Mouse (Mus musculus): ENCODE measurements at regions not wholly inside any gene's neighbourhood (a gene's known extent, or its start where the extent isn't known, plus 50 kb on each side); places are given as distances from the start of the nearest gene placed in this dataset.
"Not testable (repeated sequence)": the region's sequence is repeated elsewhere in the genome, so short reads cannot be mapped to it uniquely, and the experiment has no call there.

- ATAC-seq (ENCODE audit: low read depth) = no peak
- no peak overlapping the region for H3K4me2 ChIP-seq (ENCODE audit: low read depth, low read length)
- H3K4me1 ChIP-seq (replicated peaks; ENCODE audit: control insufficient read depth, insufficient read depth, low read length) = no peaks in the 10 kb centered on the region
- 64% methylated on average over 14 of the region's 14 CpGs for WGBS
- no peak overlapping the region for H3K9ac ChIP-seq (ENCODE audit: low read length)
- H3K36me3 ChIP-seq (ENCODE audit: control insufficient read depth, insufficient read depth, low read length) = no peaks in the 10 kb centered on the region
- H3K27me3 ChIP-seq (ENCODE audit: control insufficient read depth, insufficient read depth, low read depth, low read length) = no peaks in the 10 kb centered on the region
- no peaks in the 10 kb centered on the region for H3K9me3 ChIP-seq (ENCODE audit: control insufficient read depth, low read length)
- H3K4me3 ChIP-seq (ENCODE audit: low read length) = no peak overlapping the region
- no peak overlapping the region for H3K27ac ChIP-seq (ENCODE audit: low read length)
These were observed 79.9 kb upstream of the Tars start for GRCm38 (mm10) chr15:11479166-11479944.

- 69% methylated on average over 3 of the region's 3 CpGs for WGBS
- Histone ChIP-seq H3K4me3 (ENCODE audit: low read length) (no peak overlapping the region), H3K4me1 (replicated peaks; ENCODE audit: control insufficient read depth, insufficient read depth, low read length) (no peaks in the 10 kb centered on the region)
These were observed 76.8 kb upstream of the Tars start for GRCm38 (mm10) chr15:11476248-11476647.

GRCm38 (mm10) chr15:11463341-11463740 is 63.9 kb upstream of the Tars start:
- H3K4me2 ChIP-seq (ENCODE audit: low read depth, low read length) = no peak overlapping the region
- H3K4me3 ChIP-seq (ENCODE audit: low read length) = no peak overlapping the region
- H3K27me3 ChIP-seq (ENCODE audit: control insufficient read depth, insufficient read depth, low read depth, low read length) = no peaks in the 10 kb centered on the region
- 71% methylated on average over 2 of the region's 2 CpGs for WGBS
- H3K27ac ChIP-seq (ENCODE audit: low read length) = no peak overlapping the region
- no peaks in the 10 kb centered on the region for H3K4me1 ChIP-seq (replicated peaks; ENCODE audit: control insufficient read depth, insufficient read depth, low read length)
- H3K36me3 ChIP-seq (ENCODE audit: control insufficient read depth, insufficient read depth, low read length) = no peaks in the 10 kb centered on the region
- H3K9ac ChIP-seq (ENCODE audit: low read length) = no peak overlapping the region
- H3K9me3 ChIP-seq (ENCODE audit: control insufficient read depth, low read length) = no peaks in the 10 kb centered on the region
- ATAC-seq (ENCODE audit: low read depth) = no peak

More at GRCm38 (mm10) chr15:11476248-11476647, 76.8 kb upstream of the Tars start:
- Histone ChIP-seq H3K27me3 (ENCODE audit: control insufficient read depth, insufficient read depth, low read depth, low read length) (no peaks in the 10 kb centered on the region), H3K9ac (ENCODE audit: low read length) (no peak overlapping the region), H3K4me2 (ENCODE audit: low read depth, low read length) (no peak overlapping the region), H3K36me3 (ENCODE audit: control insufficient read depth, insufficient read depth, low read length) (no peaks in the 10 kb centered on the region), H3K9me3 (ENCODE audit: control insufficient read depth, low read length) (no peaks in the 10 kb centered on the region), H3K27ac (ENCODE audit: low read length) (no peak overlapping the region)
- ATAC-seq (ENCODE audit: low read depth) = no peak

GRCm38 (mm10) chr15:11461575-11461974 is 62.1 kb upstream of the Tars start:
- not testable (repeated sequence) for ATAC-seq (ENCODE audit: low read depth); H3K27me3 ChIP-seq (ENCODE audit: control insufficient read depth, insufficient read depth, low read depth, low read length); H3K4me1 ChIP-seq (replicated peaks; ENCODE audit: control insufficient read depth, insufficient read depth, low read length); H3K4me3 ChIP-seq (ENCODE audit: low read length); H3K4me2 ChIP-seq (ENCODE audit: low read depth, low read length); H3K9me3 ChIP-seq (ENCODE audit: control insufficient read depth, low read length); H3K36me3 ChIP-seq (ENCODE audit: control insufficient read depth, insufficient read depth, low read length); H3K9ac ChIP-seq (ENCODE audit: low read length); H3K27ac ChIP-seq (ENCODE audit: low read length)
- WGBS = 71% methylated on average over 2 of the region's 2 CpGs

- no peak for ATAC-seq (ENCODE audit: low read depth)
- H3K4me2 ChIP-seq (ENCODE audit: low read depth, low read length) = no peak overlapping the region
- no peaks in the 10 kb centered on the region for H3K9me3 ChIP-seq (ENCODE audit: control insufficient read depth, low read length)
- WGBS = 93% methylated on average over 2 of the region's 2 CpGs
- H3K36me3 ChIP-seq (ENCODE audit: control insufficient read depth, insufficient read depth, low read length) = no peaks in the 10 kb centered on the region
- H3K9ac ChIP-seq (ENCODE audit: low read length) = no peak overlapping the region
- no peak overlapping the region for H3K4me3 ChIP-seq (ENCODE audit: low read length)
- H3K27ac ChIP-seq (ENCODE audit: low read length) = no peak overlapping the region
- no peaks in the 10 kb centered on the region for H3K27me3 ChIP-seq (ENCODE audit: control insufficient read depth, insufficient read depth, low read depth, low read length)
- no peaks in the 10 kb centered on the region for H3K4me1 ChIP-seq (replicated peaks; ENCODE audit: control insufficient read depth, insufficient read depth, low read length)
These were observed 59.8 kb upstream of the Tars start for GRCm38 (mm10) chr15:11459306-11459705.

- H3K4me1 ChIP-seq (replicated peaks; ENCODE audit: control insufficient read depth, insufficient read depth, low read length) = no peaks in the 10 kb centered on the region
- 68% methylated on average over 8 of the region's 8 CpGs for WGBS
- H3K27ac ChIP-seq (ENCODE audit: low read length) = no peak overlapping the region
- no peak overlapping the region for H3K4me2 ChIP-seq (ENCODE audit: low read depth, low read length)
- no peaks in the 10 kb centered on the region for H3K27me3 ChIP-seq (ENCODE audit: control insufficient read depth, insufficient read depth, low read depth, low read length)
- no peak overlapping the region for H3K4me3 ChIP-seq (ENCODE audit: low read length)
- no peak for ATAC-seq (ENCODE audit: low read depth)
- no peaks in the 10 kb centered on the region for H3K9me3 ChIP-seq (ENCODE audit: control insufficient read depth, low read length)
- no peaks in the 10 kb centered on the region for H3K36me3 ChIP-seq (ENCODE audit: control insufficient read depth, insufficient read depth, low read length)
- H3K9ac ChIP-seq (ENCODE audit: low read length) = no peak overlapping the region
These were observed 57.8 kb upstream of the Tars start for GRCm38 (mm10) chr15:11457278-11457677.

- no peak for ATAC-seq (ENCODE audit: low read depth)
- Histone ChIP-seq H3K27ac (ENCODE audit: low read length) (no peak overlapping the region), H3K9ac (ENCODE audit: low read length) (no peak overlapping the region), H3K4me3 (ENCODE audit: low read length) (no peak overlapping the region), H3K4me2 (ENCODE audit: low read depth, low read length) (no peak overlapping the region), H3K4me1 (replicated peaks; ENCODE audit: control insufficient read depth, insufficient read depth, low read length) (no peaks in the 10 kb centered on the region), H3K36me3 (ENCODE audit: control insufficient read depth, insufficient read depth, low read length) (no peaks in the 10 kb centered on the region), H3K9me3 (ENCODE audit: control insufficient read depth, low read length) (no peaks in the 10 kb centered on the region), H3K27me3 (ENCODE audit: control insufficient read depth, insufficient read depth, low read depth, low read length) (no peaks in the 10 kb centered on the region)
- WGBS = 67% methylated on average over 6 of the region's 6 CpGs
These were observed 56.5 kb upstream of the Tars start for GRCm38 (mm10) chr15:11455982-11456381.

GRCm38 (mm10) chr15:11455366-11455785 is 55.9 kb upstream of the Tars start:
- ATAC-seq (ENCODE audit: low read depth) = peak; percentile 38; the same call in 1 of the 2 replicates
- Histone ChIP-seq H3K4me3 (ENCODE audit: low read length) (no peak overlapping the region), H3K9ac (ENCODE audit: low read length) (no peak overlapping the region), H3K27me3 (ENCODE audit: control insufficient read depth, insufficient read depth, low read depth, low read length) (no peaks in the 10 kb centered on the region), H3K4me1 (replicated peaks; ENCODE audit: control insufficient read depth, insufficient read depth, low read length) (no peaks in the 10 kb centered on the region), H3K36me3 (ENCODE audit: control insufficient read depth, insufficient read depth, low read length) (no peaks in the 10 kb centered on the region), H3K4me2 (ENCODE audit: low read depth, low read length) (peak overlapping the region; percentile 18; the same call in 1 of the 2 replicates), H3K27ac (ENCODE audit: low read length) (no peak overlapping the region), H3K9me3 (ENCODE audit: control insufficient read depth, low read length) (no peaks in the 10 kb centered on the region)
- 43% methylated on average over 11 of the region's 11 CpGs for WGBS

- no peaks in the 10 kb centered on the region for H3K36me3 ChIP-seq (ENCODE audit: control insufficient read depth, insufficient read depth, low read length)
- no peaks in the 10 kb centered on the region for H3K4me1 ChIP-seq (replicated peaks; ENCODE audit: control insufficient read depth, insufficient read depth, low read length)
- H3K4me3 ChIP-seq (ENCODE audit: low read length) = no peak overlapping the region
- no peaks in the 10 kb centered on the region for H3K27me3 ChIP-seq (ENCODE audit: control insufficient read depth, insufficient read depth, low read depth, low read length)
- no peak overlapping the region for H3K9ac ChIP-seq (ENCODE audit: low read length)
- no peaks in the 10 kb centered on the region for H3K9me3 ChIP-seq (ENCODE audit: control insufficient read depth, low read length)
- H3K27ac ChIP-seq (ENCODE audit: low read length) = no peak overlapping the region
- no peak overlapping the region for H3K4me2 ChIP-seq (ENCODE audit: low read depth, low read length)
- no peak for ATAC-seq (ENCODE audit: low read depth)
- 89% methylated on average over 1 of the region's 1 CpGs for WGBS
These were observed 54.5 kb upstream of the Tars start for GRCm38 (mm10) chr15:11453997-11454396.

Measured in lung, embryonic 16.5 days (tissue).